Mouse (Mus musculus) G1E (cell line): Measurements from ENCODE around the gene Zbtb32. TPM values are rescaled to one million over a fixed set of nuclear protein-coding genes. Genes with fewer than 3 reads are reported as not detected.

ENCODE experiments used
- ATAC-seq: 2 replicates; pipeline ENCODE4 v1.8.0; 2016; ENCODE audit warnings: mild to moderate bottlenecking; ENCODE audit not compliant: insufficient number of reproducible peaks, poor library complexity, low FRiP score, severe bottlenecking; ENCODE audit errors: extremely low read depth
- DNase-seq: peaks from one replicate; pipeline ENCODE4 v3.0.0; 2012; ENCODE audit warnings: low spot score
- H3K27me3 ChIP-seq: 2 replicates; pipeline ENCODE4 v1.6.1; 2012; ENCODE audit warnings: mild to moderate bottlenecking, low read length, inconsistent platforms; ENCODE audit not compliant: insufficient read depth
- H3K36me3 ChIP-seq: replicated peaks from 2 replicates; pipeline ENCODE3; 2012; ENCODE audit warnings: mild to moderate bottlenecking, inconsistent platforms
- H3K4me1 ChIP-seq: 2 replicates; pipeline ENCODE4 v1.6.1; 2012; ENCODE audit warnings: low read depth, low read length, inconsistent platforms, mixed read lengths; ENCODE audit not compliant: insufficient read depth
- H3K4me3 ChIP-seq: 2 replicates; pipeline ENCODE4 v1.5.1; 2012; ENCODE audit warnings: low read depth, mild to moderate bottlenecking, inconsistent platforms, low read length, moderate library complexity, mixed read lengths
- H3K9me3 ChIP-seq: replicated peaks from 2 replicates; pipeline ENCODE4 v1.6.1; 2012; ENCODE audit warnings: inconsistent platforms
- CTCF ChIP-seq: IDR thresholded peaks from 2 replicates; pipeline ENCODE4 v1.5.1; 2012; ENCODE audit warnings: low read depth, low read length, inconsistent platforms, mixed read lengths
- GATA1 ChIP-seq: IDR thresholded peaks from 2 replicates; pipeline ENCODE4 v1.6.1; 2012; ENCODE audit warnings: borderline replicate concordance, low read length, inconsistent platforms, mixed read lengths
- GATA2 ChIP-seq: IDR thresholded peaks from 2 replicates; pipeline ENCODE4 v1.6.1; 2012; ENCODE audit warnings: low read depth, low read length, inconsistent platforms, borderline replicate concordance
- POLR2AphosphoS5 ChIP-seq: IDR thresholded peaks from 2 replicates; pipeline ENCODE4 v1.6.1; 2012; ENCODE audit warnings: low read depth, low read length, inconsistent platforms; ENCODE audit not compliant: insufficient replicate concordance
- TAL1 ChIP-seq: conservative IDR thresholded peaks from 2 replicates; pipeline ENCODE4 v1.6.1; 2012; ENCODE audit warnings: low read depth, low read length, inconsistent platforms, mixed read lengths
- polyA plus RNA-seq: library from polyadenylated mRNA; stranded (reverse); fragments of >175 nt; gene quantifications from 2 replicates; pipeline ENCODE4 v1.2.3, GENCODE M21; 2012
- total RNA-seq, 2 experiments: library from RNA; stranded (forward) in 1 of 2; stranded (reverse) in 1 of 2; fragments of 200-1000 nt in 1 of 2; fragments of >200 nt in 1 of 2; fragmentation: Nextera tagmentation in 1 of 2; gene quantifications; 2 replicates each; pipeline ENCODE4 v1.2.3; 2014 to 2017

Gene Zbtb32
- total and polyA plus RNA-seq, 3 experiments, result 0.05 to 0.30 TPM; not detected in 1

DNA sequence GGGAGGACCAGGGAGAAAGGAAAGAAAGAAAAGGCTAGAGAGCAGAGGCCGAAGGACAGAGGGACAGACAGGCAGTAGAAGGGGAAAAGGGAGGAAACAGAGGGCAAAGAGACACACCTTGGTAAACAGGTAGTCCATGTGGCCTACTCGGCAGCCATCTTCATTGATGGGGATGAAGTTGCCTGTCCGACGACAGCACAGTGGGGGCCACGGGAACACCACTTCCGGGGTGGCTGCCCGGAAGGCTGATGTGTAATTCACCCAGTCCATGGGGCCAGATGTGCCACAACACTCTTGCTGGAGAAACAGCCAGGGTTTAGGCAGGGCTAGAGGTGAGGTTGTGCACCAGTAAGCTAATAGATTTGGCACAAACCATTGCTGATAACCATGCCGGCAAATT is 6.2 kb upstream of the Zbtb32 start:
- Histone ChIP-seq H3K4me1 (peaks cover 14% of the 10 kb centered on the region), H3K36me3 (peaks cover 26% of the 10 kb centered on the region), H3K27me3 (peaks cover under 1% of the 10 kb centered on the region; the same call in 1 of the 2 replicates), H3K4me3 (no peak overlapping the region), H3K9me3 (no peaks in the 10 kb centered on the region)
- ATAC-seq (no peak), DNase-seq (no peak)
- TF ChIP-seq CTCF (no peak), POLR2AphosphoS5 (no peak), GATA2 (no peak), TAL1 (no peak), GATA1 (no peak)

DNA sequence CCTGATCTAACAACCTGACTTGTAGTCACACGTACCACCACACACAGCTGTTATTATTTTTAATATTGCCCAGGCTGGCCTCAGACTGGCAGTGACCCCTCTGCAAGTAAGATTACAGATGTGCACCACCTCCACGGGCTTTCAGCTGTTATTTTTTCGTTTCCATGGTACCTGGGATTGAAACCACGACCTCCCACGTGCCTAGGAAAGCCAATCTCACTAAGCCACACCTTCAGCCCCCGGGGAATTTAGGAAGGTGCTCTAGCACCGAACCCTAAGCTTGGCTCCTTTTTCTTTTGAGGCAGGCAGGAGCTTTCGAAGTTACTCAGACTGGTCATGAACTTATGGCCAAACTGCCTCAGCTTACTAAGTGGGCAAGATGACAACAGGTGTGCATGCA is 5.7 kb upstream of the Zbtb32 start:
- no peak overlapping the region for H3K4me3 ChIP-seq
- peaks cover 20% of the 10 kb centered on the region for H3K4me1 ChIP-seq
- H3K9me3 ChIP-seq, result no peaks in the 10 kb centered on the region
- H3K36me3 ChIP-seq, result peaks cover 21% of the 10 kb centered on the region
- TF ChIP-seq TAL1 (no peak), GATA1 (no peak), POLR2AphosphoS5 (no peak), CTCF (no peak), GATA2 (no peak)
- DNase-seq (no peak), ATAC-seq (no peak)
- peaks cover 2% of the 10 kb centered on the region; the same call in 1 of the 2 replicates for H3K27me3 ChIP-seq

DNA sequence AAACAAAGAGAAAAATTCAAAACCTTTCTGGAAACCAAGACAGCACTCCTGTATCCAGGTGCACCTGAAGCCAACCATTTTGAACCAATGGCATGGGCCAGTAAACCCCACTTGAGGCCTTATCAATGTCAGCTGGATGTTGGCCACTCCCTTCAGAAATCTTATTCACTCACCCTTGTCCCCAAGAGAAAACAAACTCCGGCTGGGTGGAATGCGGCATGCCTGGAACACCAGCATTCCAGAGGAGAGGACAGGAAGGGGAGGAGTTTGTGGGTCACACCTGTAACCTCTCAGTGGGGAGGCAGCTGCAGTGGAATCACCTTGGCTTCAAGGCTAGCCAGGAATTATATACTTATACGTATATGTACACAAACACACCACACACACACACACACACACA is 3.9 kb upstream of the Zbtb32 start:
- Histone ChIP-seq H3K36me3 (peaks cover 17% of the 10 kb centered on the region), H3K27me3 (peaks cover 15% of the 10 kb centered on the region), H3K9me3 (no peaks in the 10 kb centered on the region), H3K4me1 (peaks cover 14% of the 10 kb centered on the region), H3K4me3 (no peak overlapping the region)
- TF ChIP-seq CTCF (no peak), GATA2 (no peak), GATA1 (no peak), TAL1 (no peak), POLR2AphosphoS5 (no peak)
- no peak for DNase-seq
- no peak for ATAC-seq

DNA sequence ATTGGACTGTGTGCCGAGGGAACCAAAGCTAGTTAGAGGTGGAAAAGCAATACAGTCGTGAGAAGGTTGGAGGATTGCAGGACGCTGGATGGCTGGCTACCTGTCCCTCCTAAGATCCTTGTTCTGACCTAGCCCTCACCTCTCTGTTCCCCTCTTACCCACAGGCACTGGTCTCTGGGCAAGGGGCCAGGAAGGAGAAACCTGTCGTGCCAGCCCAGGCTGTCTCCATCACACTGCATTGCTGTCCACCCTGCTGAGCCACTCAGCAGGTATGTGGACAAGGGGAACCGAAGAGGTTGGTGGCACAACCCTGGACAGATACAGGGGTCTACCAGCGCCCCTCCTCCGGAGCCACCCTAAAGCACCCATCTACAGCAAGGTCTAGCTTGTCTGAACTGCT is 1.9 kb upstream of the Zbtb32 start:
- Histone ChIP-seq H3K9me3 (no peaks in the 10 kb centered on the region), H3K36me3 (peaks cover 12% of the 10 kb centered on the region), H3K4me1 (peaks cover 14% of the 10 kb centered on the region), H3K27me3 (peaks cover 32% of the 10 kb centered on the region), H3K4me3 (no peak overlapping the region)
- DNase-seq, result no peak
- TF ChIP-seq GATA1 (no peak), POLR2AphosphoS5 (no peak), CTCF (no peak), GATA2 (no peak), TAL1 (no peak)
- no peak for ATAC-seq

DNA sequence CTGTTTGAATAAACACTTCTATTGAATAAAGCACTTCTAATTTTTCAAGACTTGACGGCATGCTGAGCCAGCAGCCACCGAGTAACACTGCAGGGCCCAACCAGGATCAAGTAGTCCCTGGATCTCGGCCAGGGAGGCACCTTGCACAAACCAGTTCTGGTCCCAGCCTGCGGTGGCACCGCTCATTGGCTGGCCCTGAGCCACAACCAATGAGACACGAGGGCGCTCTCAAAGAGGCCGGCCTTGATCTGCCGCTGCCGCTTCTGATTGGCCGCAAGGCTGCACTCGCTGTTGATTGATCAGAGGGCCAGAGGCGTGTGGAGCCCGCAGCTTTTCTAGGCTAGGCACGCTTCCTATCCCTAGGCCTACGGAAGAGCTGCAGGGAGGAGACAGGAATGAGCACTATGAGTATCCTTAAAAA is 1.2 kb upstream of the Zbtb32 start:
- Histone ChIP-seq H3K4me3 (peak overlapping the region; percentile 25; the same call in 1 of the 2 replicates), H3K4me1 (peaks cover 14% of the 10 kb centered on the region), H3K36me3 (peaks cover 10% of the 10 kb centered on the region), H3K9me3 (no peaks in the 10 kb centered on the region), H3K27me3 (peaks cover 39% of the 10 kb centered on the region)
- ATAC-seq (peak; percentile 96), DNase-seq (peak; percentile 93)
- TF ChIP-seq TAL1 (no peak), CTCF (no peak), GATA2 (no peak), GATA1 (no peak), POLR2AphosphoS5 (no peak)

DNA sequence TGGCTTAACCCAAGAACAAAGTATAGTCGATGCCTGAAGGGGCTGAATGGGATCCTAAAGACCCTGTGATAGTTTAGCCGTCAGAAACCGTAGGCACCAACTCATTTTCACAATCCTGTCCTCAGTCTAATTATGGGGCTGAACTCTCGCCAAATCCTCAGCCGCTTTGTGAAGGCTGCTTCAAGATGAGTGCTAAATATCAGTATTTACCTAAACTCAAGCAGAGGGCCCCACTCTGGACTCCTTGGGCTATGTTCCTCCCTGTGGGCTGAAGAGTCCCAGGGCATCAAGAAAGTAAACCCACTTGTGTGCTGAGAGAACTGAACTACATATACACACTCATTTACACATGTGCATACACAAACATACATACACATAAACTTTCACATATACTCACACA is 1.9 kb downstream of the Zbtb32 start:
- Histone ChIP-seq H3K27me3 (peaks cover 52% of the 10 kb centered on the region), H3K4me1 (peaks cover 29% of the 10 kb centered on the region), H3K36me3 (no peaks in the 10 kb centered on the region), H3K9me3 (no peaks in the 10 kb centered on the region), H3K4me3 (no peak overlapping the region)
- TF ChIP-seq TAL1, result no peak
- no peak for TF ChIP-seq GATA2
- no peak for TF ChIP-seq POLR2AphosphoS5
- TF ChIP-seq GATA1, result no peak
- no peak for TF ChIP-seq CTCF
- DNase-seq (no peak), ATAC-seq (no peak)
